Mouse (Mus musculus) left cerebral cortex, postnatal 36 days (tissue): ENCODE measurements around the gene Hdac1. TPM values are rescaled to one million over a fixed set of nuclear protein-coding genes. Genes with fewer than 3 reads are reported as not detected.
A peak's percentile ranks its signal among the peaks of the same experiment; 100 is the strongest.
"Not testable (repeated sequence)": the region's sequence is repeated elsewhere in the genome, so short reads cannot be mapped to it uniquely, and the experiment has no call there.

Source experiments
- DNase-seq, 2 experiments: peaks; one replicate each; pipeline ENCODE4 v3.0.0; 2021 to 2022; ENCODE audit warnings: low spot score in 2 of 2, mixed read lengths in 1 of 2
- intact Hi-C: fragments of 180-260 bp; cut with DNase I; formaldehyde crosslinking; loops from one replicate; pipeline ENCODE4 v1.15.1; 2025
- total RNA-seq, 2 experiments: library from RNA; stranded (reverse); gene quantifications; 2 replicates each; pipeline ENCODE4 v1.2.3; 2021

Hdac1 gene
- total RNA-seq, 2 experiments from 2014 or later: 27.0 to 27.4 TPM

- no peak for DNase-seq
- intact Hi-C loops: no loop called here
These were observed 21.2 kb upstream of the Hdac1 start for GRCm38 (mm10) chr4:129563718-129564117.

DNA sequence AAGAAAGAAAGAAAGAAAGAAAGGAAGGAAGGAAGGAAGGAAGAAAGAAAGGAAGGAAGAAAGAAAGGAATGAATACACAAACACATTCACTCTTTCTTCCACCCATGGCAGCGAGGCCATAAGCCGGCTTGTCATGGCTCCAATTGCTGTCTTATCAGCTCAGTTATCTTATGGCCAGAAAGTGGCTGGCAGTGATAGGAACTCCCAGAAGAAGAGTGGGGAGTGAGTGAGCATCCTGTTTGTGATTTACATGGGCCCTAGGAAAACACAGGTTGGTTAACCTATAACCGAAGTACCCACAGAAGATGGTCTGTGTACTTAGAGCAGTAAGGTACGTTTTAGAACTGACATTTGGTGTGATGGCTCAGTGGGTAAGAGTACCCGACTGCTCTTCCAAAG lies 18.7 kb upstream of the Hdac1 start:
- no peak for DNase-seq
- intact Hi-C loops: no loop called here

- intact Hi-C loops: no loop called here
These were observed 15.9 kb upstream of the Hdac1 start for GRCm38 (mm10) chr4:129558321-129558955.

GRCm38 (mm10) chr4:129557256-129557808 lies 14.8 kb upstream of the Hdac1 start:
- DNase-seq: no peak
- intact Hi-C loops: no loop called here

More at GRCm38 (mm10) chr4:129558321-129558955, 15.9 kb upstream of the Hdac1 start:
- DNase-seq: no peak

- intact Hi-C loops: no loop called here
- DNase-seq: peak; percentile 57 to 70
These were observed 14.2 kb upstream of the Hdac1 start for GRCm38 (mm10) chr4:129556532-129557223.

DNA sequence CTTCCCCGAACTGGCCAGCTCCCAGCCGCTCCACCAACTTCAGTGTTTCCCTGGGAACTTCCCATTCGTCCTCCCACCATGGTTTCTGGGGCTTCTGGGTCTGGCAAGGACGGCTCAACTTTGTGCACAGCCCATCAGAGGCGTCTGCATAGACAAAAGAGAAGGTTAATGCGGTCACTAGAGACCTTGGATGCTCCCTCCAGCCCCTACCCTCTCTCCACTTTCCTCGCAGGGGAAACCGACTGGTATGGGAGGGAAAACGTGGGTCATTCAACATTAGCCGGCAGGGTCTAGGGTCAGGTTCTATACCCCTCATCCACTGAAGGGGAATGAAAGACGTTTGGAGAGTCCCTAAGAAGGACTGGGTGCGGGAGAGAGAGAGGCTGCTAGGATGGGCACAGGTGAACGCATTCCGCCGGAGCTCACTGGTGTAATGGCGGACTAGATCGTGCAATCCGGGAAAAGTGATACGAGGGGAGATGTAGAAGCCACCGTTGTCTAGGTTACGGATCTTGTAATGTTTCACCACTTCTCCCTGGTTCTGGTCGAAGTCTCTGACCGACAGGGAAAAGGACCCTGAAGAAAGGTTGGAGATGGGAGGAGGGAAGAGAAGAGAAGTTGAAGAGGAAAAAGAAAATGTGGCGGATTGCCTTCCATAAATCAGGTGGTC lies 13.5 kb upstream of the Hdac1 start:
- intact Hi-C loops: no loop called here

DNA sequence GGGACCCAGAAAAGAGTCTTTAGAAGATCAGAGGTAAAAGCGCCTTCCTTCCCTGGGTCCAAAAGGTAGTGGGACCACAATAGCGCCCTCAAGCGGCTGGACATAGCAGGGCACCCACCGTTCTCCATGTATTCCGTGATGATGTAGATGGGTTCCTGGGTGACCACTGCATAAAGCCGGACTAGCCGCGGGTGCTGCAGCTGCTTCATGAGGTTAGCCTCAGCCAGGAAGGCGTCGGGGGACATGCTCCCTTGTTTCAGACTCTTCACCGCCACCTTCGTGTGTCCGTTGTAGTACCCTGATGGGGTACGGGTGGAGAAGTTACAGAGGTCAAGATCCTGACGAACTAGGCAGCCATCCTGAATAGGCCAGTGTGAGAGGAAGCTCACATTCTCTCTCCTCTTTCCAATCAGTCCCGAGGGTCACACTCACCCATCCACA lies 12.9 kb upstream of the Hdac1 start:
- intact Hi-C loops: no loop called here
- peak in 1 of 2 experiments; percentile 34 for DNase-seq

More for the DNA sequence above, 13.5 kb upstream of the Hdac1 start:
- no peak for DNase-seq

DNA sequence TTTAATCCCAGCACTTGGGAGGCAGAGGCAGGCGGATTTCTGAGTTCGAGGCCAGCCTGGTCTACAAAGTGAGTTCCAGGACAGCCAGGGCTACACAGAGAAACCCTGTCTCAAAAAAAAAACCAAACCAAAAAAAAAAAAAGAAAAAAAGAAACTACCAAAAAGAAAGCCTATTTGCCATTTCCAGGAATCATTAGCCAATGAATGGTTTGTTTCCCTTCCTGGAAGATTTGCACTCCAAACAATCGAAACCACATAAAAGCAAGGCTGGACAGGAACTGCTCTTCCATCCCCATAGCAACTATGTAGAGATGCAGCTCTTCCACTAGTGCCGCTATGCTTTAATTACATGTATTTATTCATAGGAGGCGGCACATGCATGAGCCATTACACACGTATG lies 12.0 kb upstream of the Hdac1 start:
- intact Hi-C loops: loop anchor here (5.0 kb wide), 1 partner anchor 33 kb away; no protein-coding TSS in a partner anchor
- not testable (repeated sequence) for DNase-seq

DNA sequence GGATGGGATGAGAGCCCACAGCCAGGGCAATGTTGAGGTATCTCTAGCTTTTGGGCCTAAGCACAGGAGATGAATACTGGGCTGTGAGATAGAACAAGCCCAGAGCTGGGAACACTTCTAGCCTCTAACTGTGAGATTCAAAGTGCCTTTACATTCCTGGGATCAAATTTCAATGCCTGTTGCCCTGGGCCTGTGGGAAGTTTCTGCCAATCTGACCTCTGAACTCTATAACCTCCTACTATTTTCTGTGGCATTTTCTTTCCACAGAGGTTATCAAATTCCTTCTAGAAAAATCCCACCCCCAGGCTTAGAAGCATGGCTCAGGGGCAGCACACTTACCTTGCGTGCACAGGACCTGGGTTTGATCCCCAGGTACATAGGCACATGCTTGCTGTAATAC lies 7.8 kb upstream of the Hdac1 start:
- intact Hi-C loops: loop anchor here (5.0 kb wide), 1 partner anchor 37 kb away; no protein-coding TSS in a partner anchor
- no peak for DNase-seq

- intact Hi-C loops: no loop called here
- DNase-seq: no peak
These were observed 6.8 kb upstream of the Hdac1 start for GRCm38 (mm10) chr4:129549306-129549705.

GRCm38 (mm10) chr4:129547631-129548030 lies 5.1 kb upstream of the Hdac1 start:
- intact Hi-C loops, DNase-seq: not testable (repeated sequence)

DNA sequence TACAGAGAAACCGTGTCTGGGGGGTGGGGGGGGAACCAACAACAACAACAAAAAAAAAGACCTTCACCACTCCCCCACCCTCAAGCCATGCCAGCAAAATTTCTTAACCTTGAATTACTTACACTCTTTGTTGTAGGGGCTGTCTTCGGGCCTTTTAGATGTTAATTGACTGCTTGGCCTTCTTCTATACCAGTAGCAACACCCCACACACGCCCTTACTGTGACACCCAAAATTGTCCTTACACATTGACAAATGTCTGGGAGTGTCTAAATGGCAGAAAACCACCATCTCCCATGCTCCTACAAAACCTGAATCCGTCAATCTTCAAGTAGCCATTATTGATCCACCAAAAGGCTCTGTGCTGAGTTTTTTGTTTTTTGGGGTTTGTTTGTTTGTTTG lies 1.6 kb upstream of the Hdac1 start:
- no peak for DNase-seq
- intact Hi-C loops: no loop called here

DNA sequence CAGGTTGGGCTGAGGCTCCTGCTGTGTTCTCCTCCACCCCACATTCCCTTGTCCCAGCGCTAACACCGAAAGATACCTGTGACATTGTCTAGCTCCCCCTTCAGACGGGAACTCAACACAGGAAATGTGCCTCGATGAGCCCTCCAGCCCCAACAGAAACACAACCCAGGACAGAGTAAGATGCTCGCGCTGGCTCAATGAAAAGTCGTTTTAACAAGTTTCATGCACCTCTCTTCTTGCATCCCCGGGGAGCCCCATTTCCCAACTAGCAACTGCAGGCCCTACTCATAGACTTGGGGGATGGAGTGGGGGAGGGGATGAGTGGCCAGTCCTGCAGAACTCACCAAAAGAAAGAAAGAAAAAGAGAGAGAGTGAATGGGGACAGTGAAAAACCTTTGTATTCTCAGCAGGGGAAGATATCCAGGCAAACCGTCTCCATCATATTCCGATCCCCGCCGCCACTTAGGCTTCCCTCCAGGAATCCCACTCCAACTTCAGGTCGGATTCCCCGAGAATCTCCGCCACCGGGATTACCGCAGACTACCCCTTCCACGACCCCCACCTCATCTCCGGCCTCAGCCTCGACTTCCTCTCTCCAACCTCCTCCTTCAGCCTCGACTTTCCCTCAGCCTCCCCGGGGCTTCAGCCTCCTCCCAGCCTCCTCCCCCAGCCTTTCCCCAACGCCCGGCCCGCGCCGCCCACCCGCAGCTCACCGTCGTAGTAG lies 483 bp downstream of the Hdac1 start:
- DNase-seq: no peak
- intact Hi-C loops: no loop called here

- intact Hi-C loops: no loop called here
- no peak for DNase-seq
These were observed 2.5 kb downstream of the Hdac1 start for GRCm38 (mm10) chr4:129540012-129540411.

GRCm38 (mm10) chr4:129528901-129529300 lies 13.6 kb downstream of the Hdac1 start:
- intact Hi-C loops, DNase-seq: not testable (repeated sequence)

GRCm38 (mm10) chr4:129525889-129526288 lies 16.6 kb downstream of the Hdac1 start:
- intact Hi-C loops: no loop called here
- DNase-seq: no peak

GRCm38 (mm10) chr4:129525338-129525737 lies 17.2 kb downstream of the Hdac1 start:
- intact Hi-C loops: no loop called here
- no peak for DNase-seq

GRCm38 (mm10) chr4:129518519-129518918 lies 24.0 kb downstream of the Hdac1 start:
- intact Hi-C loops: no loop called here
- DNase-seq: no peak

DNA sequence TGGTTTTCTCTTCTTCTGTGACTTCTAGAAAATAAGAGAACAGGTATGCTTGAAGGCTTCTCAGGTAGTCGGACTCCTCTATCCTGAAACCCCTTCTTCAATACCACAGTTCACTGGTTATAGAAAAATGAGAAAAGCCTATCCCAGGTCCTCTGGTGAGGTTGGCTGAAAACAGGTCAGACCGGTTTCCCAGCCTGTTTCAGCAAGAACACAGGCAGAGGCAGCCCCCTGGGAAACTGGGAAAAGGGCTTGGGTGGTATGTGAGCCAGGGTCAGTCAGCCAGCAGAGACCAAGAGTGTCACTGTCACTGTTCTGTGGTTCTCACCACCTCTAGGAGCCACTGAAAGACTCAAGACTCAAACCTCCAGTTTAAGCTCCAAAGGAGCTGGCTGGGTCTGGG lies 25.6 kb downstream of the Hdac1 start:
- intact Hi-C loops: no loop called here
- no peak for DNase-seq
